Mouse (Mus musculus): ENCODE results near the gene Akap6.

DNA sequence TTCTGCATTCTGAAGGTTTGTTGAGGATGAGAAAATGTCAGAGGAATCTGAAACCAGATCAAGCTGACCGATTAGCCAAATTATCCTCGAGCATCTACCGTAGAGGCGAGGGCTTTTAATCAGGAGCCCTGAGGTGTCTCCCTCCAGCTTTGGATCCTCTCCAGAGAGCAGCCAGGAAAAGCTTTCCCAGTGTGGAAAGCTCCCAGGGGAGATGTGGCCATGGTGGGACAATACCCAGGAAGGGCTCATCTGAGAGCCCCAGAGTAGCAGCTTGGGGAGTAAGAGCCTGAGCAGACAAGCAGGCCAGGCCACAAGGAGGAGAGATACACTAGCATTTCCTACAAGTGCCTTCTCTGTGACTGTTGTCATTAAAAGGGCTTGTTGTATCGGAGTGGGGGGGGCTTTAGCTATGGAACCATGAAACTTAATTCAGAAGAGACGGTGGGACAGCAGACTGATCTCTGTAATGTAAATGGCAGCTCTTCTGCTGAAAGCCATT, 135.6 kb downstream of the Akap6 start:
- TF ChIP-seq CTCF (IDR thresholded peaks at IDR 0.05; ENCODE audit: control insufficient read depth, insufficient read depth, insufficient replicate concordance, low read depth, low read length) (no peak), POLR2A (IDR thresholded peaks at IDR 0.05; ENCODE audit: control insufficient read depth, low read depth, low read length) (no peak)

Data from testis, adult 2 months (tissue).